Mouse (Mus musculus): Measurements from ENCODE around the gene Fzr1.

GRCm38 (mm10) chr10:81358209-81358608 is 20.1 kb downstream of the Fzr1 start:
- TF ChIP-seq CTCF (IDR thresholded peaks at IDR 0.05; ENCODE audit: low read depth) (no peak), EP300 (IDR thresholded peaks at IDR 0.05; ENCODE audit: low read depth) (no peak)
